Mouse (Mus musculus) layer of hippocampus, adult 8-10 months (tissue): ENCODE measurements around the gene Klf1. TPM values are rescaled to one million over a fixed set of nuclear protein-coding genes. Genes with fewer than 3 reads are reported as not detected.
A peak's percentile ranks its signal among the peaks of the same experiment; 100 is the strongest.

Source experiments
- DNase-seq, 2 experiments: peaks; one replicate each; pipeline ENCODE4 v3.0.0; 2022; ENCODE audit warnings: low spot score in 2 of 2
- microRNA-seq, 2 experiments: library from miRNA; unstranded; fragments of <30 nt; microRNA quantifications; one replicate each; pipeline ENCODE4 v1.2.0; 2022
- total RNA-seq, 4 experiments: library from RNA; stranded (reverse); gene quantifications; 2 replicates each; pipeline ENCODE4 v1.2.4; 2022

Klf1 gene
- total RNA-seq, 4 experiments from 2014 or later, result 0.21 to 0.31 TPM; not detected in 2

GRCm38 (mm10) chr8:84934860-84935259 lies 33.1 kb downstream of the Klf1 start:
- no peak for DNase-seq

GRCm38 (mm10) chr8:84935489-84935888 lies 33.8 kb downstream of the Klf1 start:
- no peak for DNase-seq

GRCm38 (mm10) chr8:84936041-84936961 lies 34.6 kb downstream of the Klf1 start:
- no peak for DNase-seq

- DNase-seq, result peak in 1 of 2 experiments; percentile 58
Observed at GRCm38 (mm10) chr8:84936962-84937546, 35.3 kb downstream of the Klf1 start, which contains the start of gene Mast1. Gene Mast1, minus strand, starts transcription at chr8:84937359.

GRCm38 (mm10) chr8:84937620-84938485 lies 36.1 kb downstream of the Klf1 start:
- no peak for DNase-seq

GRCm38 (mm10) chr8:84943699-84944098 lies 42.0 kb downstream of the Klf1 start:
- no peak for DNase-seq

- DNase-seq, result peak; percentile 56 to 63
Observed at GRCm38 (mm10) chr8:84944478-84945160, 42.9 kb downstream of the Klf1 start.

GRCm38 (mm10) chr8:84945235-84945632 lies 43.5 kb downstream of the Klf1 start:
- DNase-seq, result peak; percentile 69 to 71

GRCm38 (mm10) chr8:84945633-84946527 lies 44.2 kb downstream of the Klf1 start:
- DNase-seq, result no peak

GRCm38 (mm10) chr8:84946528-84947240 lies 45.0 kb downstream of the Klf1 start, which contains the start of gene Rtbdn:
Gene Rtbdn, plus strand, starts transcription at chr8:84946991.
- no peak for DNase-seq

- DNase-seq, result no peak
Observed at GRCm38 (mm10) chr8:84947241-84947545, 45.5 kb downstream of the Klf1 start.

- DNase-seq, result no peak
Observed at GRCm38 (mm10) chr8:84949753-84950152, 48.0 kb downstream of the Klf1 start.

GRCm38 (mm10) chr8:84952612-84953255 lies 51.0 kb downstream of the Klf1 start:
- no peak for DNase-seq

Small RNAs within 50 kb of the gene (microRNA-seq; reads per million reads assigned to microRNA genes)
- gene Gm24197 (0 to 1.0 reads per million in 2 experiments), gene Mir7069 (7.7 to 8.8 reads per million in 2 experiments)

Other genes with a start within 250 kb of the Klf1 start
- 10 to 100 TPM in 1 of 4 experiments, 1 to 10 TPM in 3; 7.0 to 10.2 (median 9.3) TPM for gene Ier2, start 239.1 kb upstream of the Klf1 start, total RNA-seq
- 100 to 1,000 TPM in 2 of 4 experiments, 10 to 100 TPM in 2; 91.6 to 133 (median 103) TPM for gene Trmt1, start 215.6 kb upstream of the Klf1 start, total RNA-seq
- gene Nacc1, start 214.1 kb upstream of the Klf1 start, total RNA-seq, result 10 to 100 TPM; 86.2 to 91.2 (median 87.6) TPM
- gene Lyl1, start 200.5 kb upstream of the Klf1 start, total RNA-seq, result 1 to 10 TPM; 2.6 to 7.2 (median 4.8) TPM
- not detected for gene G430095P16Rik, start 178.9 kb upstream of the Klf1 start, total RNA-seq
- 100 to 1,000 TPM; 453 to 552 (median 494) TPM for gene Nfix, start 101.6 kb upstream of the Klf1 start, total RNA-seq
- gene Dand5, start 79.1 kb upstream of the Klf1 start, total RNA-seq, result 10 to 100 TPM in 1 of 4 experiments, 1 to 10 TPM in 3; 8.4 to 10.5 (median 8.9) TPM
- gene Gadd45gip1, start 70.4 kb upstream of the Klf1 start, total RNA-seq, result 10 to 100 TPM; 21.6 to 27.7 (median 23.3) TPM
- 10 to 100 TPM; 66.4 to 76.2 (median 70.5) TPM for gene Rad23a, start 61.3 kb upstream of the Klf1 start, total RNA-seq
- gene Calr, start 55.0 kb upstream of the Klf1 start, total RNA-seq, result 100 to 1,000 TPM; 399 to 630 (median 506) TPM
- gene Farsa, start 44.9 kb upstream of the Klf1 start, total RNA-seq, result 10 to 100 TPM; 47.2 to 54.8 (median 52.9) TPM
- gene Syce2, start 29.8 kb upstream of the Klf1 start, total RNA-seq, result 10 to 100 TPM; 13.0 to 18.4 (median 14.5) TPM
- 10 to 100 TPM; 38.7 to 46.2 (median 40.4) TPM for gene Gcdh, start 8.0 kb upstream of the Klf1 start, total RNA-seq
- gene Dnase2a, start 6.6 kb downstream of the Klf1 start, total RNA-seq, result 10 to 100 TPM in 2 of 4 experiments, 1 to 10 TPM in 2; 4.4 to 18.9 (median 9.2) TPM
- gene Mast1, start 35.4 kb downstream of the Klf1 start, total RNA-seq, result 10 to 100 TPM; 77.3 to 83.2 (median 80.8) TPM
- 1 to 10 TPM; 1.5 to 2.5 (median 1.7) TPM for gene Rtbdn, start 45.1 kb downstream of the Klf1 start, total RNA-seq
- not detected for gene Gm49661, start 67.5 kb downstream of the Klf1 start, total RNA-seq
- gene Prdx2, start 67.7 kb downstream of the Klf1 start, total RNA-seq, result 100 to 1,000 TPM; 328 to 367 (median 342) TPM
- 10 to 100 TPM; 36.2 to 46.2 (median 41.2) TPM for gene Rnaseh2a, start 67.8 kb downstream of the Klf1 start, total RNA-seq
- gene Junb, start 76.8 kb downstream of the Klf1 start, total RNA-seq, result 10 to 100 TPM; 61.1 to 79.5 (median 75.6) TPM
- 10 to 100 TPM; 10.9 to 11.6 (median 11.3) TPM for gene Hook2, start 88.7 kb downstream of the Klf1 start, total RNA-seq
- not detected for gene Best2, start 112.6 kb downstream of the Klf1 start, total RNA-seq
- 100 to 1,000 TPM; 118 to 124 (median 122) TPM for gene Asna1, start 123.4 kb downstream of the Klf1 start, total RNA-seq
- gene Trir, start 124.9 kb downstream of the Klf1 start, total RNA-seq, result 100 to 1,000 TPM; 105 to 121 (median 116) TPM
- 100 to 1,000 TPM; 146 to 188 (median 162) TPM for gene Tnpo2, start 135.0 kb downstream of the Klf1 start, total RNA-seq
- 10 to 100 TPM; 18.1 to 24.4 (median 23.6) TPM for gene Fbxw9, start 158.1 kb downstream of the Klf1 start, total RNA-seq
- not detected for gene Gm5741, start 166.1 kb downstream of the Klf1 start, total RNA-seq
- 10 to 100 TPM; 57.7 to 62.2 (median 59.1) TPM for gene Dhps, start 169.8 kb downstream of the Klf1 start, total RNA-seq
- gene Wdr83os, start 178.8 kb downstream of the Klf1 start, total RNA-seq, result 10 to 100 TPM; 58.3 to 64.3 (median 61.7) TPM
- gene Wdr83, start 179.4 kb downstream of the Klf1 start, total RNA-seq, result 10 to 100 TPM; 20.1 to 32.5 (median 26.4) TPM
- gene Man2b1, start 181.3 kb downstream of the Klf1 start, total RNA-seq, result 10 to 100 TPM; 33.4 to 98.9 (median 68.8) TPM
- 1 to 10 TPM; 6.1 to 8.9 (median 8.5) TPM for gene Zfp791, start 221.2 kb downstream of the Klf1 start, total RNA-seq
- gene Cks1brt, start 250.0 kb downstream of the Klf1 start, total RNA-seq, result not detected